Mouse (Mus musculus) gastrocnemius, adult 18-20 months (tissue): ENCODE results near the gene Ntn4. TPM values are rescaled to one million over a fixed set of nuclear protein-coding genes. Genes with fewer than 3 reads are reported as not detected.
A peak's percentile ranks its signal among the peaks of the same experiment; 100 is the strongest.

ENCODE experiments used
- DNase-seq: peaks from one replicate; pipeline ENCODE4 v3.0.0; 2021; ENCODE audit warnings: low spot score
- total RNA-seq, 2 experiments: library from RNA; stranded (reverse); gene quantifications; 2 replicates each; pipeline ENCODE4 v1.2.3; 2021

The Ntn4 gene
- total RNA-seq, 2 experiments from 2014 or later = 9.5 to 13.4 TPM

DNA sequence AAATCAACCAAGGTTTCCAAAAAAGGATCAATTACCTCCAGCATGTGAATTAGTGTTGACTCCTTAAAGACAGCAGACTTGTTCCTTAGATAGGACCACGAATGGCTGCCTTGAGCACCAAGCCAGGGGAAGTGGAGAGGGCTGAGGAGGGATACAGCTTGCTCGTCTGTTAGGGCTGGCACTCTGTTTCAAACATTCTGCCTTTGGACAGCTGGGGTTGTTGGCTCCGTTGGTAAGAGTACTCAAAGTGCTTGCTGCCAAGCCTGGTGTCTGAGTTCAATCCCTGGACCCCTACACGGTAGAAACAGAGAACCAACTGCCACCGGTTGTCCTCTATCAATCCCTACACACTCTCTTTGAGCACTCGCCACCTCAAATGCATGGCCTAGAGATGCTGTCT, 90.0 kb downstream of the Ntn4 start:
- no peak for DNase-seq

DNA sequence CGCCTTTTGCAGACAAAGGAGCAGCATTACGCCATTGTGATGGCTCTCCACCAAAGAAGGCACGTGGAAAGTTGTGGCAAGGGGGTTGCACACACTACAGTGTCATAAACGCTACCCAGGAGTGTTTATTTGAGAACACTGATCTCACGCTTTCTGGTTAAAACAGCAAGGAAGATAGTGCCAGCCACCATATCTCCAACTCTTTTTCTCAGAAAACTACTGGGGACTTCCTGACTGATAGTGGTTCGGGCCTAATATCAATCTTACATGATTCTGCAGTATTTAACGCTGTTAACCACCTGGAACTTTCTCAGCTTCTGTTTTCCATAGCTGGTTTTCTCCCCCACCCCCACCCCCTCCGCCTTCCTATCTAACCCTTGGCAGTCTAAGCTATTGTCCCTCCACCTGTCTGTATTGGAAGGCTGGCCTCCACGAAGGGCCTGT, 90.8 kb downstream of the Ntn4 start:
- no peak for DNase-seq

DNA sequence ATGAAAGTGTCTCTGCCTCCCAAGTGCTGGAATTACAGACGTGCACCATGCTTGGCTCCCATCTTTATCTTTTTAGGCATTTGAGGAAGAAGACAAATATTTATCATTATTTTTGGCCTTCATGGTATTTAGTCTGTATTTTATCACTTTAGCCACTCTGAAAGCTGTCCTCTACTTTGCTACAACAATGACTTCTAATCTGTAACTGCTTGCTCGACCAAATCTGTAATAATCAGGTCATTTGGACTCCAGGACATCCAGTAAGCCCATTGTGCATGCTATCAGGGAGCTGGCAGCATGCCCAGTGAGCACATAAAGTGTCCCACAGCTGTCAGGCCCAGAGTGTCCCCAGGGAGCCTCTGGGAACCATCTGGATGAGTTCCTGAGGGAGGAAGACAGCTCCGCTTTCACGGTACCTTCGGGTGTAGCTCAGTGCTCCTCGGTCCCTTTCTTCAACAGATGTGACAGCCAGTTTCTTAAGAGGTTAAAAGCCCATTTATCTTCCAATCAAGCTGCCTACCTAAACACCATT, 95.7 kb downstream of the Ntn4 start:
- DNase-seq = peak; percentile 73

DNA sequence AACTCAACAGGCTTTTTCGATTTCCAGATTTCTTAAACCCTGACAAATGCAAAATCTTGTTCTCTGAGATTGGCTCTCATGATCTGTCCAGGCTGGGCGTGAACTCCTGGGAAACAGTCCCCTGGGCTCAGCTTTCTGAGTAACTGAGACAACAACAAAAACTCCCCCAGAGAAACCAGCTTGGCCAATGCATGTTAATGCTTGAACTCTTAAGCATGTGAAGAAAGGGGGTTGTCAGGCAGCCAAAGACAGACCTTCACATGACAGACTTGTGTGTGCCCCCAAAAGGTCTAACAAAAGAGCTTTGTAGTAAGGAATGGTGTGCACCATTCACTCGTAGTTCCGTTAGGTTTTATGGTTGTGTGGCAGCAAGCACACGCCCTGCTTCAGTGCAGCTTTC, 96.6 kb downstream of the Ntn4 start:
- DNase-seq = peak; percentile 45

DNA sequence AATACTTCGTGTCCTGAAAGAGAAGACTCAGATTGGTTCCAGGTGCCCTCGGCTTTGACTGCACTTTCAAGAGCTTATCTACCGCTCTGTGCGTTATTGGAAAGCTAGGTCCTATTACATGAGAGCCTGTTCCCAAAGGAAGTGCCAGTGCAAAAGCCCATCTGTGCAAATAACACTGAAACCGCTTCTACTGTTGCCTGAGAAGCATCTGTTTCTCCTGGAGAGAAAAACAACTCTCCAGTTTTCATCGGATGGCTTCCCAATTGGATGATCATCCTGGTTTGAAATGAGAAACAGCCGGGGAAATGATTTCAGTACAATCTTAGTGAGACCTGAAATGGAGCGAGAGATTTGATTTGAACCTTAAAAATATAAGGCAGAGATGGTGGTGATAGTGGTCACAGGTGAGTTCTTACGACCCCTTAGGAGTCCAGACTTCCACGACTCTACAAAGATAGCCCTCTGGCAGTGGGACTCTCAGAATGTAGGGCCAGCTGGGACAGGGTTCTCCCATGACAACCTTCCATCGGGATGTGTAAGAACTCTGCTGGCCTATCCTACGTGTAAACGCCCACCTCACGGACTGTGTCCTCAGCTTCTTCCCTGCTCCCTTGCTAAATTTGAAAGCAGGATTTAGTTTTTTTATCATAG, 101.1 kb downstream of the Ntn4 start:
- DNase-seq = no peak

DNA sequence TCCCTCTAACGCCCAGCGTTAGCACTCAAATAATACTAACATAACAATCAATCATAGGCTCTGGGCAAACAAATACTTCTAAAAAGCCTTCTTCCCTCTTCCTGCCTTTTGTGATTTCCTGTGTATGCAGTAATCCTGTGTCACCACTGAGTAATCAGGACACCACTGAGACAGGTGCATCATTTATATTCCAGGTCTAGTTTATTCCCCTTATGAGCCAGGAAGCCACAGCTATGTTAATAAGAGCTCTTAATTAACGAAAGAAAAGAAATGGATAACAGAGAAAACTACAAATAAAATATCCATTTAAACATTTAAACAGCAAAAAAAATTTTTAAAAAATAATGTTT, 101.6 kb downstream of the Ntn4 start:
- DNase-seq = no peak

DNA sequence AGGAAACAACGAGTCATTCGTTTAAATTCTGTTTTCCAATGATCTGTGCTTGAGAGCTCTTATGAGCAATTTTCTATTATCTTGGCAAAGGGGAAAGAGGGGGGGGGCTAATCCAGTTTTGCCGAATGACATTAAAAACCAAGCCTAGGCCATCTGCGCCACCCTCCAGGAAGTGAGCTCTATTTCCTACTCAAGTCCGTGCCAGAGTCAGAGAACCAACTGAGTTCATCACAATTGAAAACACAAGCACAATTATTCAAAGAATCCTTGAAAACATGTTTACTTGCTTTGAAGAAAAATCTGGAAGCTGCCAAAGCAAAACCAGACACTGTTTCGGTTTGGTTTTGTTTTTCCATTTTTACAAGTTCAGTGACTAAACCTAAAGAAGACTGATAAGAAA, 102.1 kb downstream of the Ntn4 start:
- DNase-seq = no peak

DNA sequence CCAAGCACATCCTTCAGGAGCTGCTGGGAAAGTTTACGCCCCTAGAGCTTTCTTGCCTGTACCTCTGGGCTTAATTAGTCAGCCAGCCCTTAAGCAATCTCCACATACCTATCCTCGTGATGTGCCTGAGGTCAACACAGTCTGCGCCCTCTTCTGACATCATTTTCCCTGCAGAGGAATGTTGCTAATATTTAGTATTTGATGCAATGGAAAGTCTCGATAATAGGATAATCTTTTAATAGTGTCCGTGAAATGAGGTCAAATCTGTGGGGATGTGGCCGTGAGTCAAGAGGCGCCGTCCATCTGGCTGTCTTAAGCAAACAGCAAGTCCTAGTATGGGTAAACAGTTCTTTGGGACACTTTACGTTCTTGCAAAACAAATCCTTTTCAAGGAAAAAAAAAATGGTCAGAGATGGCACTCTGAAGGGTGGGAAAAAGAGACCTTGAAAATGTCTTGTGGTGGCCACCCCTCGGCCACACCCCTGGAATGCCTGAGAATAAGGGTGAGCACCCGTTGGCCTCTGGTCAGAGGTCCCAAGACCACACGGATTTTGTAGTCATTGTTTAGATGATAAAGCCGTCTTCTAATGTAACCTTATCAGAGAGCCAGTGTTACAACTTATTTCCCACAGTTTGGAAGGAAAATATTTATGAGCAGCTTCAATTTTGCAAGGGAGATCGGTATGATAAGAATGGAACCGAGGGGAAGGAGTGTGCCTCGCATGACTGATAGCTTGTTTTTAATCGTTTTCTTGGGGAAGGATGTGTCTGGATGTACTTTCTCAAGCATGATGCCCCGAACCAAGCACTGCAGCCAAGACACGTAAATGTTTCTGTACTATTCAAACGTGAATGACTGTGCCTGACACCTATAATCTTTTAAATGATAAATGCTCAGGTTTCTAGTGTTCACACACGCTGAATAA, 109.0 kb downstream of the Ntn4 start:
- DNase-seq = peak; percentile 75

DNA sequence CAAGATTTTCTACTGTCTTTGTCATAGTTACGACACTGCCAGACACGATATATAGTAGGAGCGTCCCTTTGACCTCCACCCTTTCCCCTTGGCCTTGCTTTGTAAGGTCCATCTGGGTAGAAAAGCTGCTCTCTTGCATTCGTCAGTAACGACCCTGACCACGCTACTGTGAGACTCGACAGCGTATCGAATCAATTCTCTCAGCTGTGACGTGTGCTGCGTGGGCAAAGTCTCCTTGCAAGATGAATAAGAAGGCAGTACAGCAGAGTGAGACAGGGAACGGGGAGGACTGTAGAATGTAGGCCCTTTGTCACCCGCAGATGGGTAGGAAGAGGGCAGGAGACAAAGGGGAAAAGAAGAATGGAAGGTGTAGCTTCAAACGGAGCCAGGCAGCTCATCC, 110.8 kb downstream of the Ntn4 start:
- DNase-seq = no peak

DNA sequence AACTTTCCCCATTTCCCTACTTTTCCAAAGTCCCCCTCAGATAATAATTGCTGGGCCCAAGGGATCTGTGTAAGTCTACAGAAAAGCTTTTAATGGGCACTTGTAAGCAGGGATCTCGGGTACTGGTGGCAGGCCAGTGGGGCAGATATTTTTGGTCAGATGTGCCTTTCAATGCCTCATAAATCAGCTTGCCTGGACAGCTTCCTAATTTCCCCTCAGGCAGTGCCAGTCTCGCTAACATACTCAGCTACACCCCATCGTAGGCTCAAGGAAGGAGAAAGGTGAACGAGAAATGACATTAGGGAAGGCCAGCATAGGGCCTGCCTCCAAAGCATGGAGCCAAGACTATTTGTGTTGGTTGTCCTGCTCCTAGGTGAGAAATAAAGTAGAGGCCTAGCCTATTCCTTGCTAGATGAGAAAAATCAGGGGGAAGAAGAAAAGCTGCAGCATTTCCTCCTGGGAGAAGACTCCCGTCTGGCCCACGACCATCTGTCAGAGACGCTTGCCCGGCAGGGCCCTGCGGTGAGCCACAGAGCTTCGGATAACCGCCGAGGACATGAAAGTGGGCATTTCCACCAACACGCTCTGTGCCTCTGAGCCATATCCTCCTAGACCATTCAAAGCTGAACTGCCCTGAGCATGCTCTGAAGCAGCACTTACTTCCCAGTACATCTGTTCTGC, 113.4 kb downstream of the Ntn4 start:
- DNase-seq = peak; percentile 56

DNA sequence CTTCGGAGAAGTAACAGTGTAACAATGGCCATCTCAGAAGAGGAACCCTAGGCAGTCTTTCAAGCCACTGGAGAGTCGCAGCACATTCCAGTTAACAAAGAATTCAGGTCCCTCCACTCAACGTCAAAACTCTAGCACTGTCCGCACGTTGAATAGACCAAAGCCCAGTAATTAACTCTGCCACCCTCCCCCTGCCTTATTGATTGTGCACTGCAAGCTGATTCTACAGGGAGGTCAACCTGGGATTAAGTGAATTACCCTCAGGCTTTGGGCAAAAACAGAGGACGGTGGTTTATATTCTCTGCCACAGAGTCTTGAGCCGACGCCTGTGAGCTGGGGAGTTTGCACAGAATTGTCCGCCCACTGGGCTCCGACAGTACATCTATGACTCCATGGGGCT, 115.7 kb downstream of the Ntn4 start:
- DNase-seq = no peak

DNA sequence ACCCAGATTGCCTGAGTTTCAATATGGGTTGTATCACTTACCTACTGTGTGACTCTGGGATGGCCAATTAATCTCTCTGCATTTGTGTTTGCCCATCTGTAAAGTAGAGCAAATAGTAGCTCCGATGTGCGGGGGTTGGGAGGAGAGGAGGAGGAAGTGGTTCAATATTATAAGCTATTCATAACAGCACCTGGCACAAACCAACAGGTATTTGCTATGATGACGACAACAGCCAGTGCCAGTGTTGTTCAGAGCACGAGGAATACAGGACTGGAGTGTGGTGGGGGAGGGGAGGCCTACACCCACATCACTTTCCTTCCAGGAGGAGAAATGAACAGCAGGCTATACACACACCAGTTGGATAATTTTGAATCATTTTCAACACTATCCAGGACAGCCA, 119.2 kb downstream of the Ntn4 start:
- no peak for DNase-seq

DNA sequence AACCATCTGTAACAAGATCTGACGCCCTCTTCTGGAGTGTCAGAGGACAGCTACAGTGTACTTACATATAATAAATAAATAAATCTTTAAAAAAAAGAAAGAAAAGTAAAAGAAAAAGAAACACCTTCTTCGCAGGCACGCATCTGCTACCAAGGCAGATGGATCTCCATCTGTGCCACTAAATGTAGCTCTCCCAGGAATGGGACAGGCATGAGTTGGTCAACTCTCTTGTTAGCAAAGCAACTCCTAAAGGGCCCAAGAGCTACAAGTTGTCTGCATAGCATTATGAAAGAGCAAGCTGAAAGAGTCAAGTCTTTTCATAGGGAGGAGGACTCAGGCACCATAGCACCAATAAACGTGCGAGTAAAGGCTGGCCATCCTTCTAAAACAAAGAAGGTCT, 119.9 kb downstream of the Ntn4 start:
- DNase-seq = no peak

DNA sequence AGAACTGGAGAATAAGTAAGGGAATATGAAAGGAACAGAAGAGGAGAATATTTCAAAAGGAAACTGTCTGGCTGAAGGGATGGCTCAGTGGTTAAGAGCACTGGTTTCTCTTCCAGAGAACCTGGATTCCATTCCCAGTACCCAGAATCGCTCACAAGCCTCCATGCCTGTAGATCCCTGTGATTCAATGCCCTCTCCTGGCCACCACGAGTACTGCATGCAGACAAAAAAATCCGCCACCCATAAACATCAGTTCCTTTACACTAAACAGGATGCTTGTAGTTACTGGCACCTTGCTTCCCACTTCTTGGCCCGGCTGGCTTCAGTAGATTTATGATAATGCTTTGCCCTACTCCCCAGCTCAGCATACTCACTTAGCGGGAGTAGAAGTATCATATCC, 122.6 kb downstream of the Ntn4 start:
- DNase-seq = peak; percentile 29

DNA sequence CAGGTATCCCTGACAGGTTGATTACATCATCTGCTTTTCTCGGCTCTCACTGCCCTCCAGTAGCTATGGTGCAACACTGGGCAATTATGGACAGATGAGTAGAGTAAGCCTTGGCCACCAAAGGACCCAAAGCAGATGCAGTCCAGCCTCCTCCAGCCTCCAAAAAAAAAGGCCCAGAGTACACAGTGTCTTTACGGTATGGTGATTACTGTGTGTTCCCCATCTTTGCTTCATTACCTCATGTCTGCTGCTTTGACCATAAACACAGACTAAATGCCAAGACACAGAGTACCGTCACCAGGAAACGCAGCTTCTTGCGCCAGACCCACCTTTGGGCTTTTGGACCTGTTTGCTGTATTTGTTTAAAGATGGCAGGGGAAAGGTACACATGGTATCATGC, 125.7 kb downstream of the Ntn4 start:
- no peak for DNase-seq

DNA sequence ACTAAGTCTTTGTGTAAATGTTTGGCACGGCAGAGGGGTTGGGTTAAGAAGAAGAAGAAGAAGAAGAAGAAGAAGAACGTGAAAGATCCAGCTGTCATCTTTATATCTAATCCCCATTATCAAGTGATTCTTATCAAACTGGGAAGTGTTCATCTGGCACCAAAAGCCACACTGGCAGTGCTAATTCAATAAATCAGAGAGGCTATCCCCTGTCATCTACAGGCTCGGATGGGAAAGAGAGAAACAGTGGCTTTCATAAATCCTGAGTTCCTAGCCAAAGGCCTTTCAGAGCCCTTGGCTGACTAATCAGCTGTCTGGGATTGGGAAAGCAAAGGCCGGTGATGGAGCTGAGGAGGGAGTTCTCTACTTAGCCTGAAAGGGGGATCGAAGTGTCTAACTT, 126.8 kb downstream of the Ntn4 start:
- peak; percentile 15 for DNase-seq

DNA sequence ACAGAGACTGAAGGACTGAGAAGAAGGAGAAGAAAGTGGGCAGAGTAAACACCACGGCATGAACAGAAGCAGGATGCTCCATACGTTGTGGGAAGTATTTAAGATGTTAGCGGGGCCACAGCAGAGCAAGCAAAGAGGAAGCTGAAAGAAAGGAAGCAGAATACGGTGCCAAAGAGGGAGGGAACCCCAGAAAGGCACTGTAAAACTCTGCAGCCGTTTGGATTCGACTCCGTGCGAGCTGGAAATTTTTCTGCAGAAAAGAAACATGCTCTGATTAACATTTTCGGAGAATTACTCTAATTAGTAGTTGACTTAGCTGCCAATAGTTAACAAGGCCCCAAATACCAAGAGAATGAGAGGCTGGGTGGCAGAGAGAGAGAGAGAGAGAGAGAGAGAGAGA, 127.7 kb downstream of the Ntn4 start:
- DNase-seq = peak; percentile 37

DNA sequence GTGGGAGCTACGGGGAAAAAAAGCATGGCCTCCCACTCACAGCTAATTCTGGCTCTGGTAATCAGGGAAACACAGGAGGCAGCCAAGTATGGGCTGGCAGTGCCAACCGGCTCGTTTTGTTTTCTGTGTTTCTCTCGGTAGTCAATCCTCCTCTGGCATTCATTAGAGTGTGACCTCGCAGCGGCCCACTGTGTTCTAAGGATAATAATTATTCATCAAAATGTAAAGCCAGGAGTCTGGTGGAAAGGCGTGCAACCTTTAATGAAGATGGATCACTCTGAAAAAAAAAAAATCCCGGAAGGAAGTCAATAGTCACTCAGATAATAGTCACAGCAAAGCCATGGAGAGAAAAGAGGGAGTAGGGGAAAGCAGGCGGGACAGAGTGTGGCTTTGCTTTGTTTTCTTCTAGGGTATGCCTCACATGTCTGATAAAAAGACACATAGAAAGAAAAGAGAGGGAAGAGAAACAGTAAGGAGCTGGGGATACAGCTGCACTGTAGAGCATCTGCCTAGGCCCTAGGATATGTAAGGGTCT, 131.5 kb downstream of the Ntn4 start:
- no peak for DNase-seq

DNA sequence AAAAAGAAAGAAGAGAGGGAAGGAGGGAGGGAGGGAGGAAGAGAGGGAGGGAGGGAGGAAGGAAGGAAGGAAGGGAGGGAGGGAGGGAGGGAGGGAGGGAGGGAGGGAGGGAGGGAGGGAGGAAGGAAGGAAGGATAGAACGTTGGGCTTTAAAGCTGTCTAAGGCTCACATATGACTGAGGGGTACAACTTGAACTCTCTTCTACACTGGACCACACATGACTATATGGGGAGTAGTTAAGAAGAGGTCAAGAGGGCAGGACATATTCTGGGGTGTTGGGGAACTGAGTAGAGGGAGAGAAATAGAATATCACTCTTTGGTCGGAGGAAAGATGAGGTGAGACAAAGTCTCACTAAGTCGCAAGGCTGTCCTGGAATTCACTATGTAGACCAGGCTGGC, 132.0 kb downstream of the Ntn4 start:
- DNase-seq = no peak

DNA sequence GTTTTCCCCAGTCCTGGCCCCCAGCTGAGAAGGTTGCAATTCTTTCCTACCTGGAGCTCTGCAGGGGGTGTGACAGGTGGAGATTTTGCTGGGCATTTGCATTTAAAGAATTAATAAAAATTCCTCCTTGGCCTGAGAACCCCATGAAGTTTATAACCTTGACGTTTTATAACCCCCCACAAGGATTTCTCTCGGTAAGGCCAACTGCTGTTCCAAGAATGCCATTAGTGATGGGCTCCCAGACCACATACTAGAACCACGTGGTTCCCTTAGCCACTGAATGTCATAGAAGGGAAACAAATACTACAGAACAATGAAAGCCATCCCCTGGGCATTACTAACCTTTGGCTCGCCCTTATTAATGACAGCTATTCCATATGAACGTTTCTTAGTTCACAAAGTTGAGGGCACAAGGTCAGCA, 136.3 kb downstream of the Ntn4 start:
- no peak for DNase-seq

DNA sequence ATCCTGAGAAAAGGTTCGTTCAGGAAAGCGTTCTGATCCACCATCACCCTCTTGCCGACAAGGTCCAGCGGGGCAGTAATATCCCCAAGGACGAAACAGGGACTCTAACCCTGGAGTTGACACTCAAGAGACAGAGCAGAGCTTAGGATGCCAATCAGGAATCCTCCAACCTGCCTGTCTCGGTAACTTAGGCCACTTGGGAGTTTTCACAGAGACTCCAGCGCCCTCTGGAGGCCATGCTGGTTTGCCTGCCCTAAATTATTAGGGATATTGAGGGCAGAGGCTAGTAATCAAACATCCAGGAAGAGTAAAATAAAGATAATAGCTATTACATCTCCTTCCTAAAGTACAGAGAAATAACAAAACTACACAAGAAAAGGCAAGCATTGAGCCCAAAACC, 136.9 kb downstream of the Ntn4 start:
- peak; percentile 73 for DNase-seq
